Mouse (Mus musculus): ENCODE results near the gene Bmpr1a. TPM values are rescaled to one million over a fixed set of nuclear protein-coding genes. Genes with fewer than 3 reads are reported as not detected.

Gene Bmpr1a
- 17.9 and 20.0 TPM in 2 replicates for polyA plus RNA-seq (2012; rRNA removed)

DNA sequence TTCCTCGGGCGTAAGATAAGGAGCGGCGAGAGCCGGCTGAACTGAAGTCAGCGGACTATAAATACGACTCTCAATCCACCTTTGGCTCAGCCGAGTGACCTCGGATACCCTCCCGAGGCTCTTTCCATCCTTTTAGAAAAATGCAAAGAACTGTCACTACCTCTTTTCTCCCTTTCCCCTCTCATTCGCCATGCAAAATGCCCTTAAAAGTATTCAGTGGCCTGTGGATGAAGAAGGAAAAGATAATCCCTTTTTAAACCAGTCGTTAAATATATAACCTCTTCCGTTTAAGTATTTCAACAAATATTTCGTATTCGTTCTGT is at the start of gene Bmpr1a:
Gene Bmpr1a (minus strand): TSS at position 17 of the 323 bp plus-strand sequence.

DNA sequence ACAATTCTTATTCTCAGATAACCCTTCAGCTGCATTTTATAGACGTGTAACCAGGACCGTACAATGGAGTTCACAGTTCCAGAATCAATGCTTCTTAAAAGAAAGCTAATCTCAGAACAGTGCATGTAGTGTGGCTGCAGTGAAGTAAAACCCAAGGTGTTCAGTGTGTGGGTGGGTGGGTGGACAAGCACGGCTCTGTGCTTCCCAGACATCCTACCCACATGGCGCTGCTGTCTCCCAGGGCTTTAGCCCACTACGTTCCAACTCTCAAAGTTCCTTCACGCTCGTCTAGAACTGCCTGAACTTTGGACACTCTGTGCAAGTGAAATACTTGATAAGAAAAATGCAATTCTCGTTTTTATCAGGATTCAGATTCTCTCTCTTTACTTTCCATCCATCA is 19.6 kb upstream of the Bmpr1a start, which contains the start of gene 9230112D13Rik:
Gene 9230112D13Rik (minus strand): TSS at position 101 of the 400 bp plus-strand sequence.

DNA sequence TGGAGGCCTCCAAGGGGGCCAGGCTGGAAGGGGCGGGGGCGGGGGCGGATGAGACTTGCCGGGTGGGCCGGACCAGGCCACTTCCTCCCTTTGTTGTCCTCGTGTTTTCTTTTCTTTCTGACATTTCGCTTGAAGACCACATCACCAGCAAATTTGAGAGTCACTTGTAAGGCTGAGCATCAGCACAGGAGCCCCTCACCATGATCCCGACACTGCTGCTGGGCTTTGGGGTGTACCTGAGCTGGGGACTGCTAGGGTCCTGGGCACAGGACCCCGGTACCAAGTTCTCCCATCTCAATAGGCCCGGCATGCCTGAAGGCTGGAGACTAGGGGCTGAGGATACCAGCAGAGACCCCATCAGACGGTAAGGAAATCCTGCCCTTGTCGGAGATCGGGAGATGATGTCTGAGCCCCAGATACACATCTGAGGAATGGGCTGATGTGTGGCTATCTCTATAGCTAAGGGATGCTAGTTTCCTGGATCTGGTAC is 127.7 kb downstream of the Bmpr1a start, which contains the start of gene Mmrn2:
Gene Mmrn2 (plus strand): TSS at position 51 of the 490 bp plus-strand sequence.

DNA sequence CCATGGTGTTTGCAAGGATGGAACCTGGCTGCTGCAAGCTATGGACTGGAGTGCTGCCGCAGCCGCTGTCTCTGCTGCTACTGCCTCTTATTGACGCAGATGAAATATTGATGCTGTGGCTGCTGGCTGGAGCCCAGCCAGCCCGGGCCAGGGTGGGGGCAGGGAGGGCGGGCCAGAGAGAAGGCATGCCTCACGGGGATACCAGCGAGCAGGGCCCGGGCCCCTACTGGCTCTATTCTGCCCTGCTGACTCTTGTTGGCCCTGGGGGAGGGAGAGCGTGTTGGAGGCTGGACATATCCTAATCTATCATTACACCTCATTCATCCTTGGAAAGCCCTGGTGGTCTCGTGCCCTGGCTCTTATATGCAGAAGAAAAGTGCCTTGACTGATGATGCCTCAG is 128.6 kb downstream of the Bmpr1a start, which contains the start of gene Sncg:
Gene Sncg (minus strand): TSS at position 213 of the 400 bp plus-strand sequence.

Other genes with a start within 250 kb of the Bmpr1a start
- 3.8 and 3.9 TPM in 2 replicates for gene Shld2, start 192.8 kb downstream of the Bmpr1a start, polyA plus RNA-seq (2012; rRNA removed)
- gene Glud1, start 192.6 kb downstream of the Bmpr1a start, polyA plus RNA-seq (2012; rRNA removed) = 115 and 123 TPM in 2 replicates
- gene Fam25c, start 147.9 kb downstream of the Bmpr1a start, polyA plus RNA-seq (2012; rRNA removed) = not detected in 2 replicates
- 16.6 and 77.0 TPM in 2 replicates for gene Sncg, start 128.6 kb downstream of the Bmpr1a start, polyA plus RNA-seq (2012; rRNA removed)
- gene Mmrn2, start 127.9 kb downstream of the Bmpr1a start, polyA plus RNA-seq (2012; rRNA removed) = 1.3 and 1.5 TPM in 2 replicates
- gene 9230112D13Rik, start 19.5 kb upstream of the Bmpr1a start, polyA plus RNA-seq (2012; rRNA removed) = 0.10 TPM in 1 of 2 replicates, not detected in the other
- 1.5 and 11.0 TPM in 2 replicates for gene Ldb3, start 85.3 kb upstream of the Bmpr1a start, polyA plus RNA-seq (2012; rRNA removed)
- gene Opn4, start 96.8 kb upstream of the Bmpr1a start, polyA plus RNA-seq (2012; rRNA removed) = 0.05 TPM in 1 of 2 replicates, not detected in the other
- gene Wapl, start 170.6 kb upstream of the Bmpr1a start, polyA plus RNA-seq (2012; rRNA removed) = 15.6 and 16.8 TPM in 2 replicates